Mouse (Mus musculus) spleen, adult 18-20 months (tissue): ENCODE results near the gene Nek10.
"Not testable (repeated sequence)": the region's sequence is repeated elsewhere in the genome, so short reads cannot be mapped to it uniquely, and the experiment has no call there.

Source experiments
- DNase-seq, 2 experiments: peaks; one replicate each; pipeline ENCODE4 v3.0.0; 2022; ENCODE audit warnings: mixed read lengths in 2 of 2

Gene Nek10

DNA sequence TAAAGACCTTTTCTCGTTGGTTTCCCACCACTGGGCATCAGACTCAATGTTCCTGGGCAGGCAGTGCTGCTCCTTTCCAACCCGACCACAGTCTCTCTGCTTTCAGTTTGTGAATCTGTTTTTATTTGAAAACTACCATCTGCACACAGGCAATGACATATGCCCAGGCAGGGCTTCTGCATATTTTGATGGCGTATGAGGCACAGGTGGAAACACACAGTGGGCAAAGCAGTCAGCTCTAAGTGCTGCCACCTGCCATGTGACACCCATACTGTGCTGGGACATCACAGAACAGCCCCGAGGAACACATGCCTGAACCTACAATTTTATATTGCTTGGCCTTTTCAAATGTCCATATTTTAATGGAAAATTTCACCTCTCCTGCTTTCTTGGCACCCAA lies 68.5 kb downstream of the Nek10 start:
- DNase-seq: no peak

DNA sequence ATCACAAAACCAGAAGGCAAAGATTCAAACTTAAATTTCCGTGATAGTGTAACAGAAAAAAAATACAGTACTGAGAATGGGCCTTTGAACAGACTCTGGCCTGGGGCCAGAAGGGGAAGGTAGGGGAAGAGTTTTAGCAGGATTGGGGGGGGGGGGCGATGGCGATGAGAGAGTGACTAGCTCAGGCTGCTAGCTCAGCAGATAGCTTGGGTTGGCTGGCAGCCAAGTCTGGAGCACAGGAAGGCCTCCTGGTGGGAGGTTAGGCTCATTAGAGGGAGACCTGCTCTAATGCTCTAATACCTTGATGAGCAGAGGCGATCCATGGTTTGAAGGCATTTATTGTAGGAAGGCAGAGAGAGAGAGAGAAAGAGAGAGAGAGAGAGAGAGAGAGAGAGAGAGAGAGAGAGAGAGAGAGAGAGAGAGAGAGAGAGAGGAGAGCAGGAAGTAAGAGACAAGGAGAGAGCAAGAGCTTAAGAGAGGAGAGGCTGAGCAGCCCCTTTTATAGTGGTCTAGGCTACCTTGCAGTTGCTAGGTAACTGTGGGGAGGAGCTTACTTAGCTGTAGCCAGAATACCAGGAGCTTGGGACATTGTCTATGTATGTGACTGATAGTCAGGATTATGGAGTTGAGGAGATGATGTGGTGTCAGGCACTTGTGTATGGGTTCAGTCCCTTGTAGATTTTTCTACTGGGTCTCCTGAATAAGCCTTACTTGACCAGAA lies 90.9 kb downstream of the Nek10 start:
- DNase-seq: no peak

DNA sequence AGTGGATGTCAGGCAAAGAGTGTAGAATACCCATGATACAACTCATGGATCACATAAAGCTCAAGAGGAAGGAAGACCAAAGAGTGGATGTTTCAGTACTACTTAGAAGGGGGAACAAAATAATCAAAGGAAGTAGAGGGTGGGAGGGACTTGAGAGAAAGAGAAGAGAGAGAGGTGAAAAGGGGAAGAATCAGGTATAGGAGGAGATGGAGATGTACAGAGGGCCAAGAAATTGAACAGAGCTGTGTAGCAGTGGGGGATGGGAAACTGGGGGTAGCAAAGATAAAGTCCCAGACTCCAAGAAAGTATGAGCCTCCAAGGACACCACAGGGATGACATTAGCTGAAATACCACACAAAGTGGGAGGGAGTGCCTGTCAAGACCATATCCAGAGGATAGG lies 91.6 kb downstream of the Nek10 start:
- no peak for DNase-seq

DNA sequence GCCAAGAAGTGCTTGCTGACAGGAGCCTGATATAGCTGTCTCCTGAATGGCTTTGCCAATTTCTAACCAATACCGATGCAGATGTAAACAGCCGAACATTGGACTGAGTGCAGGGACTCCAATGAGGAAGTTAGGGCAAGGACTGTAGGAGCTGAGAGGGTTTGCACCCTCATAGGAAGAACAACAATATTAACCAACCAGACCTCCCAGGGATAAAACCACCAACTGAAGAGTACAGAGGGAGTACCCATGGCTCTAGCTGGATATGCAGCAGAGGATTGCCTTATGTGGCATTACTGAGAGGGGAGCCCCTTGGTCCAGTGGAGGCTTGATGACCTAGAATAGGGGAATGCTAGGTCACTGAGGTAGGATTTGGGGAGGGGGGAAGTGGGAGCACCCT lies 92.1 kb downstream of the Nek10 start:
- DNase-seq: no peak

DNA sequence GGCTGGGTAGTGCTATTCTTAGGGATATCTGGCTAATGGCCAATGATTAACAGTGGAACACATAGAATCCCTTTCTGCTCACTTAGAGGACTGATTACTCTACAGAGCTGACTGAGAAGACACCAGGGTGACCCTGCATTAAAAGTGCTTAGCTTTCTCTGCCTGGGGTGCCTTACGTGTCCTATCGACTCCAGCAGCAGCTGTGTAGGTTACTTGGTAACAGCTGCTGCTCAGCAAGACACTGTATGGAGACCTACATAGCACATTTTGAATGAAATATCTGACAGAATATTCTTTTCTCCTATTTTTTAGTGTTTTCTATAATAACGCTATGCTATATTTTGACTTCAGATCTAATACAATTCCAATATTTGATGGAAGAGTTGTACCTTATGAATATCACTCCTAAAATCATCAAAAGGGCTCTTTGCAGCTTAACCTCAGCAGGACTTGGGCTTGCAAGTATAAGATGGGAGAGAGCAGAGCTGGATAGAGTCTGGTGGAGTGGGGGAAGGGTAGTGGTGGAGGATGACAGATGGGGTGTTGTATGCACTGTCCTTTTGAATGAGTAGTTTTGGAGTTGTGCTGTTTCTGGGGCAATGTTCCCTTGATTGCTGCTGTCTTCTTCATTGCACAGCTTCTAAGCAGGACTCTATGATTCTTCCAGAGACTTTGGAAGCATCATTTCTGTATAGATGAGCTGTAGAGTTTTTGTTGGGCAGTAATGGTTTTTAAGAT lies 93.4 kb downstream of the Nek10 start:
- no peak for DNase-seq

DNA sequence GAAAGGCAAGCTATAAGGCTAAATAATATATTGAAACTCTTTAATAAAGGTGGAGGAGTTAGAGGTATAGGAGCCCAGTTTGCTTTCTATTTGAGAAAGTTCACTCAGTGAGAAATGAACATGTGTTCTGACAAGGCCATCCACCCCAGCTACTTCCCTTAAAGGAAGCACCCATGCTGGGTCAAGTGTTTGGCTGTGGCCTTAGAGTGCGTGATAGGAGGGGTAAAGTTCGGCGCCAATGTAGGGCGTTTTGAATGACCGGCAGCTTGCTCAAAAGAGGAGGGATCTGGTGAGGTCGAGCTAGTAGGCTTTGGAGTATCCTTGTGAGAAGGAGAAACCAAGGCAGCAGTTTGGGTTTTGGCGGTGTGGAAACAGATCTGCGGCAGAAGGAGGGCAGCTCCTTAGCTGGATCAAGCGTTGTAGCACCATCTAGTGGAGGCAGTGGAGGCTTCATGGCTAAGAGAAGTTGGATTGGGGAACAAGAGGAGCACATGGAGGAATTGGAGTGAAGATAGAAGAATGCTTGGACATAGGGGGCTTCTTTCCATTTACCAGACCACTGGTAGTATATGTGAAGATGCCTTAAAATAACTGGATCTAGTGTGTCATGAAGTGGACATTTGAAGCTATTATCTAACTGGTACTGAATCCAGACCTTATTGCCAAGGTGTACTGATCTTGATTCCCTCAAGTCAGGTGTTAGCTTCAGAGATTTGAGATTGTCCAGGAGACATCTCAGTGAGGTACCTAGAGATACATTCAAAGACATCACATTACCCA lies 101.7 kb downstream of the Nek10 start:
- DNase-seq: peak; percentile 19 to 53

DNA sequence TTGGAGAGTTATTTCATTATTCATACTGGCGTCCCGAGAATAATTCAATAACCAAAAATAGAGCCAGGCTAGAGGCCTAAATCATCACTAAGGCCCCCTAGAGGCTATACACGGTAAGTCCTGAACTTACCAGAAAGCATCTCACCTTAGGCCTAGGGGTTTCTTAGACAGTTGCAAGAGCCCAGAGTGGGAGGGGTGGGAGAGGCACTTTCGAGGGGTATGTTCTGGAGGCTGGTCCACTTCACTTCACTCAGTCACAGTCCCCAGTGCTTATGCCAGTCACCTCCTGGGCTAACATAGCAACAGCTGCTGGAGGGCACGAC lies 102.3 kb downstream of the Nek10 start:
- DNase-seq: no peak

DNA sequence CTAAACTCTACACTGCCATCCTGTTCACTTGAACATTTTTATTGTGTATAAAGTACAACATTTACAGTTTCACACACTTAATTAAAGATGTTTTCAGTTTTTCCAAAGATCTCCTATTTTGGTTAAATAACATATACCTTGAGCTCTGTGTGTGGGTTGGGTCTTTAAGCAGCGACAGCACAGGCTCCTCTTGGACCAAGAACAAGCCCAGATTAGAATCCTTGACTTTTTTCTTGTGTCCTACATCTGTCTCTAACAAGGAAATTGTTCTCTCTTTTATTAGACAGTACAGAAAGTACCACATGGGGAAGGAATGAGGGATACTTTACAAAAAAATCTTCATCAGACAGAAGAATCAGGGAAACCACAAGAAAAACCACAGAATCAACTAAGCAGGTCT lies 122.4 kb downstream of the Nek10 start:
- no peak for DNase-seq

DNA sequence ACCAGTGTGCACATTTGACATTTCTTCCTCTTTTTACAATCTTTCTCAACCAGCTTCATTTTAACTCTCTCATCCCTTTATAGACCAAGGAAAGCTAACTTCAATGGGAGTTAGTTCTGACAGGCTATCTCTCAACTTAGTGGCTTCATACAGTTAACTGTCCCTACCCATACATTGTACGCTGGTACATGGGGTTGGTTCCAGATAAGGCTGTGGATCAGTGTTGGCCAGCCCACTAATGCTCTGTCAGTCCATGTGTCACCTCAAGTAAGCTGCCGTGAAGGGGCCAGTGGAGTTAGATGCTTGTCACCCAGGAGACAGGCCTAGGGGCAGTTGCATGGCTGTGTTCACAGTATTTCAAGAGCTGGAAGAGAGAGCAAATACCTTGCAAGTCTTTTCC lies 124.3 kb downstream of the Nek10 start:
- DNase-seq: no peak

DNA sequence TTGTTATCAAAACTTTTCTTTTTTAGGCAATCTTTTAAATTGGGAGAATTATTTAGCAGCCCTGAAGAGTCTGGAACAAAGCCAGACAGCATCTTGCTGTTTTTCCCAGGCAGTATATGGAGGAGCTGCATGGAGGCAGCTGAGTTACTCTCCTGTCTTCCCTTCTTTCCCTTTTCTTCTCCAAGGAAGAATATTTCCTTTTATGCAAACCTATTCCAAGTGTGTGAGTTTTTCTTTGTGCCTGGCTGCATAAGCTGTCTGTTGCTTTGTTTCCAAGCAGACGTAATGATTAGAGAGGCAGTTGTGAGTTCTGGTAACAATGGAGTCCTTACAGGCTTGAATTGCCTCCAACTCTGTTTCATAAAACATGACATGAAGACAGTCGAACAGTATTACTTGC lies 131.8 kb downstream of the Nek10 start:
- no peak for DNase-seq

DNA sequence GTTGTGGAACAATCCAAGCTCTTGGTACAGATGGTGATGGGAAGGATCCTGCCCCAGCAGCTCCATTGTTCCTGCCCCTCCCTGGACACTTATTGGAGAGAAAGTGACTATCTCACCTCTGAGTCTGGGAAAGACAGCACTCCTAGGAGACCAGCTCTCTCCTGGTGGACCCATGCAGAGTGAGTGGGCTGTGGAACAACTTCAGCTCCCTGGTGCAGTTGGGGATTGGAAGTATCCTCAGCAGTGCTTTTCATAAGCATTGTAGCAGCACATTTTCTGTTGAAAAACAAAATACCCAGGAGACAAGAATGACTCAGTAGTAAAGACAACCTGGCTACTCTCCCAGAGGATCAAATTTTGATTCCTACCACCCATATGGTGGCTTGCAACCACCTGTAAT lies 142.7 kb downstream of the Nek10 start:
- DNase-seq: no peak

DNA sequence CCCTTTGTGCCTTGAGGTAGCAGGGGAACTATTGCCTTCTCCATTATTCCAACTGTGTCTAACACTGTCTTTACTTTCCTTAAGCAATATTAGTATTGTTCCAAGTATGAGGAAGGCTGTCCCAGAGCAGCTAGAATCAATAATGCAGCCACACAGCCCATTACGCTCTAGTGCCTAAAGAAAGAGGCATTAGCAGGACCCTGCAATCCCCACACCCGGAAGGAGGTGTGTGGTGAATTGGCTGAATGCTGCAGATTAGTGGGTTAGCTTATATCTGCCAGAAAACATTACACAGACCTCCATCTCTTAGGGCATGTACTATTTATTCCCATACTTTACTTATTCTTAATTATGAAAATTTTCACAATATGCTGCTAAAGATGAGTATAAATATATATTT lies 145.8 kb downstream of the Nek10 start:
- no peak for DNase-seq

DNA sequence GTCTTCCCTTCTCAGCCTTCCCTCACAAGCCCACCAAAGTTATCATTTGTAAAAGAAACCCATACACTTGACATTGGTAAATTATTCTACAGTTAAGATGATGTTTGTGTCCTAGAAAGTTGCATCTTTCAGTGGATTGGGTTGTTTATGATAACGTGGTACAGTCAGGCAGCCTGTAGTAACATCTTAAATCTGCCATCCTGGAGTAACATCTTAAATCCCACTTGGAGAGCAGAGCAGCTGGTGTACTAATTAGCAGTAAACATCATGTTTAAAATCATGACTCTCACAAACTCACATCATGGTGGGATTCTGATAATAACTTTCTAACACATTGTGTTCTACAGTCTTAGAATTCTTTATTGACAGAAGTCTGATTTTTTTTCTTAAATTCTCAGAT lies 148.6 kb downstream of the Nek10 start:
- no peak for DNase-seq

DNA sequence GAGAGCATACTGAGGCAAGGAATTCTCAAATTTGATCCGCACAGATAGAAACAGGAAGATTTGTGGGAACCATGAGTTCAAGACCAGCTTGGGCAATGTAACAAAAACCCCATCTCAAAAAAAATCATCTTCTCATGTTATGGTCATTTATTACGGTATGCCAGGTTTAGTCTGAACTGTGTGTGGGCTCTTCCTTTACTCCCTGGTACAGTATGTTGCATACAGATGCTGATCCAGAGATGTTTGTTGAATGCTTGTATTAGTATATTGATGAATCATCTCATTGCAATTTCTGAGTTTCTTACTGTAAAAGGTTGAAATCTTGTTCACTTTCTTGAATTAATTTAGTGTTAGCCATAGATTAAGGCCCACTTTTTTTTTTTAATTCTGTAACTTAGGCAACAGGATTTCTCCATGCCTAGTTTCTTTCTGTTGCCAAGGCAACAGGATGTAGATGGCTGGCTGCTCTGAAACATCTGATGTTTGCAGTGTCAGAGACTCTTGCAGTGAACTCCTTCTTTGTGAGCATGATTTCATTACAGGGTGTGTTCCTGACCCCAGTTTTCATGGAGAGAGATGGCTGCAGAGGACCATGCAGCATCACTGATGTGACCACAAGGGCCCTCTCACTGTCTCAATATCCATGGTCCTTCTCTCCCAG lies 156.7 kb downstream of the Nek10 start:
- no peak for DNase-seq

DNA sequence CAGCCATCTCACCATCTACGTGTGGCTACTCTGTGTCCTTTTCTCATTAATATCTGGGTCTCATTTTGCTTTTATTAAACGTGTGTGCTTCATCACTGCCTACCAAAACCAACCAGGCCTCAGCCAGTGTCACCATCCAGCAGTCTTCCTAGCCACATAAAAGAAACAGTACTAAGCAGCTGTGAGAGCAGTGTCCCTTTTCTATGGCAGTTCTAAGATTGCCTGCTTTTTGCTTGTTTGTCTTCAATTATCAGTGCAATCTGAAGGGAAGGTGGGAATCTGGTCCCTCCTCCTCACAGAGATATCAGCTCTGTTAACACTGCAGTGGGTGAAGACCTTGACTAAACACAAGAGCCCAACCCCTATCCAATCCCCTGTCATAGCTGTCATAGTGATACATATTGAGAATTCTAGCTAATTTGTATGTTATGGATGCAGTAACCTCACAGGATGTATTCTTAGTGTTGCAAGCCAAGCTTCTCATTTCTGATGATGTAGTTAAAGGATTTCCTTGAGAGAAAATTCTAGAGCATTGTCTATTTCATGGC lies 157.3 kb downstream of the Nek10 start:
- DNase-seq: no peak

DNA sequence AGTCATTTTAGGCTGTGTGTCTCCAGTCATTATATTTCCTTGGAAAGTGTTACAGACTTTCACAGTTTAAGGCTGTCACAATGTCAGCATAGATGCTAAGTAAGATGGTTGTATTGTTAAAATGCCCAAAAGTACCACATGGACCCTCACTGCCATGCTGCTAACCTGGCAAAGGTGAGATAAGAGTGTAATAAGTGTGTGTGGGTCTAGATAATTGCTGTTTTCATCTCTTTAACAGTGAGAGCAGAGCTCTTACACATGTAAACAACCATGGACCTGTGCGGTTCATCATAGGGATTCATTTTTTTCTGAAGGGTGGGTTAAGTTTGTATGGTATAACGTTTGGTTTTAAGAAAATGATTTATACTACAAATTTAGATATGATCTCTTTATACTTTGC lies 167.4 kb downstream of the Nek10 start:
- DNase-seq: no peak

DNA sequence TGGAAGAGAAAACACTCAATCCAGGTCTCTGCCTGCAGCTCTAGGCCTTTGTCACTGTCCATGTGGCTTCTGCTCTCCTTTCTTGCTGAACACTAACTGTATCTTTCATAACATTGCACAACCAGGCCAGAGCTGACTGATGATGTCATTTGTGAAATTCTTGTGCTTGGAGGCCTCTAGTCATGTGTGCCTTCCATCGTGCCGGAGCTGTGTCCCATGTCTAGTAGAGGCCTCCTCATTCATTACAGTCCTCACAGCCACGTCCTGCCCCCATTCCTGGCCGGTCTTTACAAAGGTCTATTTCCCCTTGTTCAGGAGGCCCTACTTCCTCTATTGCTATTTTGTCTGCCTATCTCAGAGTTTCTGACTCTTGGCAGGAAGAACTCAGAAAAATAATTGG lies 167.8 kb downstream of the Nek10 start:
- DNase-seq: no peak

DNA sequence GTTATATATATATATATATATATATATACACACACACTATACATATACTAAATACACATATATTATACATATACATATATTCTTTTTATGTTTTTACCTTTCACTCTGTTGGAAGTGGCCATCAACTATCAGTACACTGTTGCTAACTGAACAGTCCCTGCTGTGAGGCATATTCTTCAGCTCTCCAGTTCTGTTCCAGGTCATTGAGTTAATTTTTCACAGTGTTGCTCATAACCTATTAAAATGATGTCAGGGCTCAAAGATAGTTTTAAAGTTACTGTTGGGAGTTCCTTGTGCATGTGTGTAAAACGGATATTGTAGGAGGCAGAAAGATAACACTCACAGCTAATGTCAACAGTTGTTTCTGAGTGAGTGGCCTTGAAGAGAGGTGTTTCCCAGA lies 170.9 kb downstream of the Nek10 start:
- no peak for DNase-seq

DNA sequence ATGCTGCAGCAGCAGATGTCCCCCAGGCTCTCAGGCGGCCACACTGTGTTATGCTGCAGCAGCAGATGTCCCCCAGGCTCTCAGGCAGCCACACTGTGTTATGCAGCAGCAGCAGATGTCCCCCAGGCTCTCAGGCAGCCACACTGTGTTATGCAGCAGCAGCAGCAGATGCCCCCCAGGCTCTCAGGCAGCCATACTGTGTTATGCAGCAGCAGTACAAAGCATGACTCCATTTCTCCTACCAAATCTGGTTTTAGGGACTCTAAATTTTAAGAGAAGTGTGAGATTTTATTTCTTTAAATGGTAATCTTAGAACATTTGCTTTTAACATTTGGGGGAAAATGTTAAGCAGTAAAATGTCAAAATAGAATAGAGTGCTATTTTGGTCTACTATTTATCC lies 180.9 kb downstream of the Nek10 start:
- DNase-seq: not testable (repeated sequence)

DNA sequence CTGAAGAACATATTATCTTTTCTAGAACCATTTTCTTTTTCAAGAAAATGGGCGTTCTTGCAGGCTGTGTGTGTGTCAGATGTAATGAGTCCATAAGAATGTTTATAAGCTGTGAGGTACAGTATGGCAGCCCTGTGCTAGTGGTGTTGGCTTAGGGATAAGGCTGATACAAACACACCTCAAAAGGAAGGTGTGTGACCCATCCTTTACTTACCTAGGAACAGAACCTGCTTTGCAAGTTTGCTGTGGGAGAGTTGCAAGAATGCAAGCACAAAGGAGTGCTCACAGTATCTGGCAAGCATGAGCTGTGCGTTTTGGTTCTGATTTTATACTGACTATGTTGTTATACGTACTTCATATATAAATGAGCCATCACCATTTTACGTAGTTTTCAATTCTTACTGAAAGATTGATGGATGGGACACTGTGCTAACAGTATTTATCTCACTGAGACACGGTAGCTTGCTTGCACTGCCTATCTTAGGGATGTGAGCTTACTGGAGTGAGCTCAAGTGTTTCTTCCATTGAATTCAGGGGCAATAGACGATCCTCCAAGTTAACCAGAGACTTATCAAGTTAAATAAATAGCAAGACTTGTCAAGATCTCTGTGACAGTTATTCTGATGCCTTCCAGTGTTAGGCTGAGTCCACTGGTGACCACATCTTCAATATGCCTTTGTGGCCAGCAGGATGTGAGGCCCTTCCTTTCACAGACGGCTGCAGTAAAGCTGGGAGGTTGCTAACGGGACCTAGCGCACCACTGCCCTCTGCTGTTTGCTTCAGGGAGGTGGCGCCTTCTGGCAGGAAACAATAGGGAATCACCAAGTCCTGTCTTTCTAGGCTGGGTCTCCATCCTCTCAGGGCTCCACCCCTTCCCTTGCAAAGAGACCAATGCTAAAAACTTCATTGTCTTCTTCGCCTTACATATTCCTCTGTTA lies 181.8 kb downstream of the Nek10 start:
- peak; percentile 9 to 56 for DNase-seq

DNA sequence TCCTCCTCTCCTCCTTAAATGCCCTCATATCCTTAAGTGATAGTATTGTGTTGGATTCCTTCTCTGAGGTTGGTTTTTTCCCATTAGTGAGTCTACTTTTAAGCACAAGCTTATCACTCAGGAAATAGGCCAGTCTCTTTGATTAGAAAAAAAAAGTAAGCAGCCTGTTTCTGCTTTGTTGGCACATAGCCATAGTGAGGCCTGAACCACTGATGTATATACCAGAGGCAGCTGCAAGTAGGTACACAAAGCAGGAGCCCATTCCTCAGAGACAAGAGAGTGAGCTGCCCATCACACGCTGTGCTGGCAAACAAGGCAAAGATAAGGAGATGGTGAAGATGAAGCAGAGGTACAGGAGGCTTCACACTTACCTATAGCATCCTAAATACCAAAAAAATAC lies 184.2 kb downstream of the Nek10 start:
- DNase-seq: no peak

DNA sequence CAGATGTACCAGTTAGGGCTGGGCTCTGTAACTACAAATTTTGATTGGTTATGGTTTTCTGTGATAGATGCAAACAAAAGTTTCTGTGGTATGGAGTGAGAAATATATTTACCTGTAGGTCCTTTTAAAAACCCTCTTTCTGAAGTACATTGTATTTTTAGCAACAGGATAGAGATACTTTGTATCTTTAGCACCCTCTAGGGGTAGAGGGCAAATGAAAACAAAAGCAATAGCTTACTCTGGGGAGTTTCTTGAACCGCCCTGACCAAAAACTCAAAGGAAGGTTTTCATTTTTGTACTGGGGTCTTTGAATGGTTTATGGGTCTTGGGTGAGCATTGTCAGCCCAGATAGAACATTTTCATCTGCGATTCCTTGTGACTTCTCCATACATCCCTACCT lies 188.4 kb downstream of the Nek10 start:
- DNase-seq: no peak
